Mouse (Mus musculus) intestine, postnatal 0 days (tissue): ENCODE results near the gene Svip. TPM values are rescaled to one million over a fixed set of nuclear protein-coding genes. Genes with fewer than 3 reads are reported as not detected.

ENCODE experiments used
- ATAC-seq: fragments of 200-750 bp; cut with Nextera tagmentation; 2 replicates; pipeline ENCODE4 v1.8.0; 2017; ENCODE audit warnings: mild to moderate bottlenecking, moderate TSS enrichment, moderate library complexity
- H3K27ac ChIP-seq: fragments of 300-500 bp; sonication (generic); 2 replicates; pipeline ENCODE4 v1.5.1; 2014; ENCODE audit warnings: mild to moderate bottlenecking, low read depth, low read length, moderate library complexity
- H3K27me3 ChIP-seq: fragments of 300-500 bp; sonication (generic); replicated peaks from 2 replicates; pipeline ENCODE4 v1.6.1; 2014; ENCODE audit warnings: low read length, mixed read lengths; ENCODE audit not compliant: control insufficient read depth, insufficient read depth
- H3K36me3 ChIP-seq: fragments of 300-500 bp; sonication (generic); 2 replicates; pipeline ENCODE4 v1.6.1; 2014; ENCODE audit warnings: mild to moderate bottlenecking, moderate library complexity; ENCODE audit not compliant: control insufficient read depth, insufficient read depth
- H3K4me1 ChIP-seq: fragments of 300-500 bp; sonication (generic); replicated peaks from 2 replicates; pipeline ENCODE4 v1.6.1; 2014; ENCODE audit warnings: antibody characterized with exemption, low read length, mixed read lengths; ENCODE audit not compliant: control insufficient read depth, insufficient read depth
- H3K4me2 ChIP-seq: fragments of 300-500 bp; sonication (generic); replicated peaks from 2 replicates; pipeline ENCODE4 v1.6.1; 2014; ENCODE audit warnings: low read depth, mild to moderate bottlenecking, moderate library complexity
- H3K4me3 ChIP-seq: fragments of 300-500 bp; sonication (generic); 2 replicates; pipeline ENCODE4 v1.5.1; 2014; ENCODE audit warnings: low read depth, low read length
- H3K9ac ChIP-seq: fragments of 300-500 bp; sonication (generic); 2 replicates; pipeline ENCODE4 v1.6.1; 2014; ENCODE audit warnings: mild to moderate bottlenecking, low read depth, low read length
- H3K9me3 ChIP-seq: fragments of 300-500 bp; sonication (generic); 2 replicates; pipeline ENCODE4 v1.6.1; 2016; ENCODE audit warnings: mixed run types; ENCODE audit not compliant: control insufficient read depth
- CTCF ChIP-seq: sonication (generic); IDR thresholded peaks from 2 replicates; pipeline ENCODE4 v1.5.1; 2016; ENCODE audit warnings: low read depth, mild to moderate bottlenecking, control low read depth, antibody characterized with exemption, moderate library complexity
- WGBS: fragments of 180-500 bp; shearing (Covaris S2); extraction: QIAGEN DNeasy Blood & Tissue Kit; methylation state at CpG from one replicate; pipeline ENCODE4 v1.1.7; 2014; 5-methylcytosine and 5-hydroxymethylcytosine counted together
- polyA plus RNA-seq: library from polyadenylated mRNA; unstranded; fragments of >200 nt; fragmentation: Nextera tagmentation; extraction: Ambion mirVana; gene quantifications from 2 replicates; pipeline ENCODE4 v1.2.1, GENCODE M21; 2015

The Svip gene
- polyA plus RNA-seq = 9.7 and 10.8 TPM in 2 replicates

GRCm38 (mm10) chr7:52005511-52006295 is at the start of gene Svip:
TSS of gene Svip (minus strand) at chr7:52006018.
- H3K36me3 ChIP-seq = no peaks in the 10 kb centered on the region
- peak; percentile 97 for ATAC-seq
- whole genome bisulfite sequencing = under 1% methylated on average over 38 of the region's 47 CpGs
- H3K4me1 ChIP-seq = 0 out of 2 replicates have a peak, but pooled peaks cover 2% of the 10 kb centered on the region
- H3K9ac ChIP-seq = peak within 1 kb of the TSS; percentile 45
- no peaks in the 10 kb centered on the region for H3K9me3 ChIP-seq
- no peaks in the 10 kb centered on the region for H3K27me3 ChIP-seq
- peak within 1 kb of the TSS; percentile 72 for H3K4me3 ChIP-seq
- TF ChIP-seq CTCF = no peak
- peak within 1 kb of the TSS; percentile 78 for H3K4me2 ChIP-seq
- peak within 1 kb of the TSS; percentile 68 for H3K27ac ChIP-seq

GRCm38 (mm10) chr7:52037600-52038582 is 32.1 kb upstream of the Svip start:
- peak; percentile 77 for TF ChIP-seq CTCF
- H3K4me1 ChIP-seq = no peaks in the 10 kb centered on the region
- no peak overlapping the region for H3K27ac ChIP-seq
- H3K4me3 ChIP-seq = no peak overlapping the region
- H3K4me2 ChIP-seq = no peak overlapping the region
- WGBS = 43% methylated on average over 8 of the region's 8 CpGs
- no peaks in the 10 kb centered on the region for H3K36me3 ChIP-seq
- ATAC-seq = no peak
- no peak overlapping the region for H3K9ac ChIP-seq
- H3K27me3 ChIP-seq = no peaks in the 10 kb centered on the region
- H3K9me3 ChIP-seq = no peaks in the 10 kb centered on the region

GRCm38 (mm10) chr7:52024050-52024626 is 18.3 kb upstream of the Svip start:
- no peaks in the 10 kb centered on the region for H3K36me3 ChIP-seq
- H3K4me2 ChIP-seq = no peak overlapping the region
- WGBS = 83% methylated on average over 5 of the region's 5 CpGs
- no peak overlapping the region for H3K4me3 ChIP-seq
- no peak overlapping the region for H3K27ac ChIP-seq
- no peaks in the 10 kb centered on the region for H3K4me1 ChIP-seq
- TF ChIP-seq CTCF = no peak
- no peak for ATAC-seq
- H3K9ac ChIP-seq = no peak overlapping the region
- no peaks in the 10 kb centered on the region for H3K9me3 ChIP-seq
- no peaks in the 10 kb centered on the region for H3K27me3 ChIP-seq

- Histone ChIP-seq H3K4me3 (no peak overlapping the region), H3K4me1 (no peaks in the 10 kb centered on the region), H3K36me3 (no peaks in the 10 kb centered on the region), H3K4me2 (no peak overlapping the region), H3K27me3 (no peaks in the 10 kb centered on the region), H3K9me3 (no peaks in the 10 kb centered on the region), H3K9ac (no peak overlapping the region), H3K27ac (no peak overlapping the region)
- no peak for TF ChIP-seq CTCF
- no peak for ATAC-seq
- 72% methylated on average over 4 of the region's 4 CpGs for WGBS
These were observed 16.2 kb upstream of the Svip start for GRCm38 (mm10) chr7:52022039-52022438.

- TF ChIP-seq CTCF = no peak
- H3K9me3 ChIP-seq = no peaks in the 10 kb centered on the region
- no peaks in the 10 kb centered on the region for H3K27me3 ChIP-seq
- H3K27ac ChIP-seq = no peak within 1 kb of the TSS
- 75% methylated on average over 3 of the region's 3 CpGs for WGBS
- ATAC-seq = no peak
- no peaks in the 10 kb centered on the region for H3K36me3 ChIP-seq
- no peak within 1 kb of the TSS for H3K4me3 ChIP-seq
- H3K9ac ChIP-seq = no peak within 1 kb of the TSS
- no peak within 1 kb of the TSS for H3K4me2 ChIP-seq
- H3K4me1 ChIP-seq = no peaks in the 10 kb centered on the region
These were observed 9.8 kb upstream of the Svip start, which contains the start of gene 1700015G11Rik for GRCm38 (mm10) chr7:52015628-52016027. TSS of gene 1700015G11Rik (minus strand) at chr7:52015728.

GRCm38 (mm10) chr7:52015180-52015579 is 9.4 kb upstream of the Svip start:
- no peak overlapping the region for H3K9ac ChIP-seq
- H3K4me3 ChIP-seq = no peak overlapping the region
- peak; percentile 26; the same call in 1 of the 2 replicates for TF ChIP-seq CTCF
- 85% methylated on average over 1 of the region's 1 CpGs for WGBS
- no peaks in the 10 kb centered on the region for H3K4me1 ChIP-seq
- H3K9me3 ChIP-seq = no peaks in the 10 kb centered on the region
- H3K27me3 ChIP-seq = no peaks in the 10 kb centered on the region
- no peaks in the 10 kb centered on the region for H3K36me3 ChIP-seq
- H3K4me2 ChIP-seq = no peak overlapping the region
- H3K27ac ChIP-seq = no peak overlapping the region
- ATAC-seq = no peak
